Mouse (Mus musculus) brain, embryonic 14.5 days (tissue): ENCODE data around the gene Krtcap3. TPM values are rescaled to one million over a fixed set of nuclear protein-coding genes. Genes with fewer than 3 reads are reported as not detected.
A peak's percentile ranks its signal among the peaks of the same experiment; 100 is the strongest.

Experiments
- DNase-seq: peaks from one replicate; pipeline ENCODE4 v3.0.0-alpha.2; 2011; ENCODE audit warnings: low read depth
- CTCF ChIP-seq: fragments of 200-500 bp; IDR thresholded peaks from 2 replicates; pipeline ENCODE4 v1.5.1; 2012; ENCODE audit warnings: inconsistent platforms, mild to moderate bottlenecking, moderate library complexity, borderline replicate concordance; ENCODE audit not compliant: insufficient read depth, insufficient read length; ENCODE audit errors: extremely low read depth
- POLR2A ChIP-seq: fragments of 200-500 bp; IDR thresholded peaks from 2 replicates; pipeline ENCODE4 v1.6.1; 2012; ENCODE audit warnings: mild to moderate bottlenecking, inconsistent platforms, borderline replicate concordance; ENCODE audit not compliant: poor library complexity, insufficient read depth, insufficient read length, severe bottlenecking; ENCODE audit errors: extremely low read depth
- polyA plus RNA-seq: library from polyadenylated mRNA; depleted of rRNA; stranded (reverse); fragments of >200 nt; gene quantifications from 2 replicates; pipeline ENCODE4 v1.2.3, GENCODE M21; 2012; rRNA removed

Gene Krtcap3
- polyA plus RNA-seq, 1 experiment, result 3.4 TPM

- no peak for DNase-seq
- TF ChIP-seq CTCF (no peak), POLR2A (no peak)
Measured at GRCm38 (mm10) chr5:31291361-31291688, 39.8 kb downstream of the Krtcap3 start.

- no peak for DNase-seq
- TF ChIP-seq CTCF, result no peak
- no peak for TF ChIP-seq POLR2A
Measured at GRCm38 (mm10) chr5:31294964-31295605, 43.6 kb downstream of the Krtcap3 start.

- TF ChIP-seq POLR2A (peak; percentile 91), CTCF (no peak)
- DNase-seq, result peak; percentile 86
Measured at GRCm38 (mm10) chr5:31295606-31296141, 44.2 kb downstream of the Krtcap3 start, which contains the start of gene Fndc4. TSS of gene Fndc4 (minus strand) at chr5:31296080.

GRCm38 (mm10) chr5:31297047-31297757 lies 45.7 kb downstream of the Krtcap3 start, which contains the start of gene Gckr:
TSS of gene Gckr (plus strand) at chr5:31297443.
- no peak for DNase-seq
- no peak for TF ChIP-seq CTCF
- TF ChIP-seq POLR2A, result no peak

GRCm38 (mm10) chr5:31297981-31298380 lies 46.5 kb downstream of the Krtcap3 start:
- DNase-seq, result no peak
- no peak for TF ChIP-seq CTCF
- no peak for TF ChIP-seq POLR2A

GRCm38 (mm10) chr5:31298486-31298885 lies 47.0 kb downstream of the Krtcap3 start:
- TF ChIP-seq CTCF (no peak), POLR2A (no peak)
- no peak for DNase-seq

GRCm38 (mm10) chr5:31301866-31302265 lies 50.4 kb downstream of the Krtcap3 start:
- TF ChIP-seq CTCF, result no peak
- no peak for TF ChIP-seq POLR2A
- no peak for DNase-seq

Other genes starting within 250 kb of the Krtcap3 start
- 122 and 154 TPM in 2 replicates for gene Atraid, start 203.4 kb upstream of the Krtcap3 start, polyA plus RNA-seq
- gene Slc5a6, start 202.8 kb upstream of the Krtcap3 start, polyA plus RNA-seq, result 40.7 and 44.5 TPM in 2 replicates
- 33.8 and 34.0 TPM in 2 replicates for gene Cad, start 196.9 kb upstream of the Krtcap3 start, polyA plus RNA-seq
- gene Dnajc5g, start 145.4 kb upstream of the Krtcap3 start, polyA plus RNA-seq, result not detected in 2 replicates
- gene Slc30a3, start 143.5 kb upstream of the Krtcap3 start, polyA plus RNA-seq, result 21.2 and 31.6 TPM in 2 replicates
- gene Trim54, start 135.0 kb upstream of the Krtcap3 start, polyA plus RNA-seq, result 0.05 TPM in 1 of 2 replicates, not detected in the other
- not detected in 2 replicates for gene Ucn, start 112.9 kb upstream of the Krtcap3 start, polyA plus RNA-seq
- gene Mpv17, start 97.4 kb upstream of the Krtcap3 start, polyA plus RNA-seq, result 55.9 and 74.4 TPM in 2 replicates
- 3.7 and 4.1 TPM in 2 replicates for gene Gm29609, start 71.8 kb upstream of the Krtcap3 start, polyA plus RNA-seq
- gene Gtf3c2, start 71.5 kb upstream of the Krtcap3 start, polyA plus RNA-seq, result 94.3 and 110 TPM in 2 replicates
- 96.8 and 110 TPM in 2 replicates for gene Snx17, start 58.5 kb upstream of the Krtcap3 start, polyA plus RNA-seq
- 53.3 and 58.6 TPM in 2 replicates for gene Eif2b4, start 58.3 kb upstream of the Krtcap3 start, polyA plus RNA-seq
- 62.0 and 96.9 TPM in 2 replicates for gene Zfp513, start 49.4 kb upstream of the Krtcap3 start, polyA plus RNA-seq
- 143 and 192 TPM in 2 replicates for gene Ppm1g, start 31.0 kb upstream of the Krtcap3 start, polyA plus RNA-seq
- gene Nrbp1, start 10.8 kb upstream of the Krtcap3 start, polyA plus RNA-seq, result 143 and 175 TPM in 2 replicates
- 0.15 TPM in 1 of 2 replicates, not detected in the other for gene Gm9970, start 10.5 kb upstream of the Krtcap3 start, polyA plus RNA-seq
- gene Ift172, start 39.4 kb downstream of the Krtcap3 start, polyA plus RNA-seq, result 48.2 and 51.9 TPM in 2 replicates
- 149 and 214 TPM in 2 replicates for gene Fndc4, start 44.4 kb downstream of the Krtcap3 start, polyA plus RNA-seq
- 0.77 and 0.86 TPM in 2 replicates for gene Gckr, start 45.8 kb downstream of the Krtcap3 start, polyA plus RNA-seq
- 76.5 and 90.4 TPM in 2 replicates for gene Zfp512, start 200.7 kb downstream of the Krtcap3 start, polyA plus RNA-seq
- gene 4930548H24Rik, start 234.0 kb downstream of the Krtcap3 start, polyA plus RNA-seq, result 0.03 and 0.10 TPM in 2 replicates
- 35.0 and 40.6 TPM in 2 replicates for gene Gpn1, start 243.1 kb downstream of the Krtcap3 start, polyA plus RNA-seq